Mouse (Mus musculus) heart, adult 2 months (tissue): Measurements from ENCODE around the gene Galnt15.

ENCODE experiments used
- CTCF ChIP-seq: fragments of 200-600 bp; IDR thresholded peaks from 2 replicates; pipeline ENCODE4 v1.8.1; 2022; ENCODE audit warnings: antibody characterized with exemption, mild to moderate bottlenecking, moderate library complexity
- POLR2A ChIP-seq: fragments of 200-500 bp; IDR thresholded peaks from 2 replicates; pipeline ENCODE4 v1.6.1; 2011; ENCODE audit warnings: mild to moderate bottlenecking, low read depth, low read length, control low read depth; ENCODE audit not compliant: insufficient read depth

DNA sequence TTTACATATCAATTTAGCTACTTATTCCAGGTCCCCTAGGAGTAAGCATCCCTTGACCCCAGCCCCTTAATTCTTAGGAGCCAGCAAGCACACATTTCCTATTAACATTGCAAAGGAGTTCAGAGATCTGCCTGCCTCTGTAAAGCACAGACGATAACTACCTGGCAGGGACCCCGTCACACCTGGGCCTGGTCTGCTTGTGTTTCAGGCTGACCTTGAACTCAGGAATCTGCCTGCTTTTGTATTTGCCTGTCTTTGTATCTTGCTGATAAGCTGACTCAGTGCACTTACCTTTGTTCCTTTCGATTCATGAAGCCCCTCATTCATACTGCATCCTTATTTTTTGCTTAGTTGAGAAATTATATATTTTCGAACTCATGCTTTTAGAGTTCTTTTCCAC lies 78.1 kb downstream of the Galnt15 start:
- no peak for TF ChIP-seq POLR2A
- TF ChIP-seq CTCF: no peak
